Mouse (Mus musculus) heart, embryonic 10.5 days (tissue): Measurements from ENCODE around the gene Ttc28. TPM values are rescaled to one million over a fixed set of nuclear protein-coding genes. Genes with fewer than 3 reads are reported as not detected.

Experiments
- DNase-seq: peaks from one replicate; pipeline ENCODE4 v3.0.0-alpha.2; 2017; ENCODE audit warnings: low spot score
- H3K27ac ChIP-seq: fragments of 300-500 bp; sonication (generic); 2 replicates; pipeline ENCODE4 v1.5.1; 2016; ENCODE audit warnings: mild to moderate bottlenecking
- H3K27me3 ChIP-seq: fragments of 300-500 bp; sonication (generic); 2 replicates; pipeline ENCODE4 v1.6.1; 2016; ENCODE audit warnings: mild to moderate bottlenecking; ENCODE audit not compliant: poor library complexity, insufficient read depth, severe bottlenecking
- H3K36me3 ChIP-seq: fragments of 300-500 bp; sonication (generic); 2 replicates; pipeline ENCODE4 v1.6.1; 2016; ENCODE audit warnings: mild to moderate bottlenecking, moderate library complexity
- H3K4me1 ChIP-seq: fragments of 300-500 bp; sonication (generic); 2 replicates; pipeline ENCODE4 v1.6.1; 2016; ENCODE audit warnings: mild to moderate bottlenecking
- H3K4me3 ChIP-seq: fragments of 300-500 bp; sonication (generic); 2 replicates; pipeline ENCODE4 v1.5.1; 2016; ENCODE audit warnings: mild to moderate bottlenecking, moderate library complexity
- H3K9me3 ChIP-seq: fragments of 300-500 bp; sonication (generic); 2 replicates; pipeline ENCODE4 v1.6.1; 2016; ENCODE audit warnings: mild to moderate bottlenecking, moderate library complexity
- WGBS: fragments of 180-500 bp; shearing (Covaris S2); methylation state at CpG from one replicate; pipeline ENCODE4 v1.1.7; 2016; 5-methylcytosine and 5-hydroxymethylcytosine counted together
- polyA plus RNA-seq: library from polyadenylated mRNA; unstranded; fragments of >200 nt; fragmentation: Nextera tagmentation; extraction: Ambion mirVana; gene quantifications from 2 replicates; pipeline ENCODE4 v1.2.1, GENCODE M21; 2016

The Ttc28 gene
- polyA plus RNA-seq, 1 experiment from 2014 or later, result 10.9 TPM

- no peak for DNase-seq
- peaks cover 20% of the 10 kb centered on the region; the same call in 1 of the 2 replicates for H3K27me3 ChIP-seq
- H3K9me3 ChIP-seq, result no peaks in the 10 kb centered on the region
- no peaks in the 10 kb centered on the region for H3K36me3 ChIP-seq
- WGBS, result 75% methylated on average over 11 of the region's 11 CpGs
- peaks cover 42% of the 10 kb centered on the region for H3K4me1 ChIP-seq
- H3K4me3 ChIP-seq, result no peak overlapping the region
- no peak overlapping the region for H3K27ac ChIP-seq
These were observed 336.1 kb downstream of the Ttc28 start for GRCm38 (mm10) chr5:111215722-111216121.

GRCm38 (mm10) chr5:111216166-111216565, 336.6 kb downstream of the Ttc28 start:
- Histone ChIP-seq H3K27ac (no peak overlapping the region), H3K4me1 (peaks cover 46% of the 10 kb centered on the region), H3K4me3 (no peak overlapping the region), H3K27me3 (peaks cover 22% of the 10 kb centered on the region; the same call in 1 of the 2 replicates), H3K9me3 (no peaks in the 10 kb centered on the region), H3K36me3 (no peaks in the 10 kb centered on the region)
- DNase-seq, result no peak
- 84% methylated on average over 9 of the region's 9 CpGs for WGBS

GRCm38 (mm10) chr5:111217447-111218110, 338.0 kb downstream of the Ttc28 start:
- Histone ChIP-seq H3K27ac (peak overlapping the region; percentile 62), H3K27me3 (0 out of 2 replicates have a peak, but pooled peaks cover 18% of the 10 kb centered on the region), H3K9me3 (no peaks in the 10 kb centered on the region), H3K36me3 (no peaks in the 10 kb centered on the region), H3K4me3 (no peak overlapping the region), H3K4me1 (peaks cover 48% of the 10 kb centered on the region)
- 54% methylated on average over 18 of the region's 18 CpGs for WGBS
- no peak for DNase-seq

GRCm38 (mm10) chr5:111218111-111218891, 338.7 kb downstream of the Ttc28 start:
- Histone ChIP-seq H3K4me1 (peaks cover 52% of the 10 kb centered on the region), H3K36me3 (peaks cover 4% of the 10 kb centered on the region), H3K9me3 (no peaks in the 10 kb centered on the region), H3K27me3 (0 out of 2 replicates have a peak, but pooled peaks cover 16% of the 10 kb centered on the region), H3K4me3 (no peak overlapping the region), H3K27ac (0 out of 2 replicates have a peak overlapping the region, but pooled peaks have one; percentile 7)
- DNase-seq, result no peak
- 57% methylated on average over 6 of the region's 6 CpGs for WGBS

GRCm38 (mm10) chr5:111218998-111219397, 339.4 kb downstream of the Ttc28 start:
- H3K4me1 ChIP-seq, result peaks cover 47% of the 10 kb centered on the region
- WGBS, result 85% methylated on average over 5 of the region's 5 CpGs
- DNase-seq, result no peak
- 0 out of 2 replicates have a peak overlapping the region, but pooled peaks have one; percentile 14 for H3K27ac ChIP-seq
- no peaks in the 10 kb centered on the region for H3K9me3 ChIP-seq
- H3K4me3 ChIP-seq, result no peak overlapping the region
- peaks cover 11% of the 10 kb centered on the region for H3K36me3 ChIP-seq
- peaks cover 15% of the 10 kb centered on the region; the same call in 1 of the 2 replicates for H3K27me3 ChIP-seq

- DNase-seq, result no peak
- no peak overlapping the region for H3K4me3 ChIP-seq
- no peaks in the 10 kb centered on the region for H3K9me3 ChIP-seq
- peaks cover 49% of the 10 kb centered on the region for H3K4me1 ChIP-seq
- peak overlapping the region; percentile 65 for H3K27ac ChIP-seq
- WGBS, result 52% methylated on average over 16 of the region's 16 CpGs
- peaks cover 16% of the 10 kb centered on the region; the same call in 1 of the 2 replicates for H3K27me3 ChIP-seq
- H3K36me3 ChIP-seq, result peaks cover 23% of the 10 kb centered on the region
These were observed 341.2 kb downstream of the Ttc28 start for GRCm38 (mm10) chr5:111220679-111221380.

- 47% methylated on average over 11 of the region's 11 CpGs for WGBS
- H3K4me1 ChIP-seq, result peaks cover 54% of the 10 kb centered on the region
- DNase-seq, result no peak
These were observed 343.2 kb downstream of the Ttc28 start for GRCm38 (mm10) chr5:111222820-111223219.

GRCm38 (mm10) chr5:111225306-111225705, 345.7 kb downstream of the Ttc28 start:
- DNase-seq, result no peak
- 0 out of 2 replicates have a peak overlapping the region, but pooled peaks have one; percentile 36 for H3K27ac ChIP-seq
- 73% methylated on average over 11 of the region's 11 CpGs for WGBS
- H3K4me1 ChIP-seq, result peaks cover 67% of the 10 kb centered on the region
- H3K4me3 ChIP-seq, result no peak overlapping the region
- peaks cover 30% of the 10 kb centered on the region for H3K36me3 ChIP-seq
- H3K9me3 ChIP-seq, result no peaks in the 10 kb centered on the region
- peaks cover 16% of the 10 kb centered on the region; the same call in 1 of the 2 replicates for H3K27me3 ChIP-seq

More at GRCm38 (mm10) chr5:111222820-111223219, 343.2 kb downstream of the Ttc28 start:
- Histone ChIP-seq H3K36me3 (peaks cover 30% of the 10 kb centered on the region), H3K9me3 (no peaks in the 10 kb centered on the region), H3K27ac (no peak overlapping the region), H3K4me3 (no peak overlapping the region), H3K27me3 (peaks cover 16% of the 10 kb centered on the region; the same call in 1 of the 2 replicates)

- Histone ChIP-seq H3K4me3 (no peak overlapping the region), H3K27ac (peak overlapping the region; percentile 80; the same call in 1 of the 2 replicates), H3K36me3 (peaks cover 35% of the 10 kb centered on the region)
These were observed 346.9 kb downstream of the Ttc28 start for GRCm38 (mm10) chr5:111226486-111226885.

GRCm38 (mm10) chr5:111227850-111228249, 348.2 kb downstream of the Ttc28 start:
- no peaks in the 10 kb centered on the region for H3K9me3 ChIP-seq
- no peak overlapping the region for H3K4me3 ChIP-seq
- peaks cover 29% of the 10 kb centered on the region; the same call in 1 of the 2 replicates for H3K27me3 ChIP-seq
- peak overlapping the region; percentile 80 for H3K27ac ChIP-seq
- 30% methylated on average over 5 of the region's 5 CpGs for WGBS
- DNase-seq, result no peak
- peaks cover 40% of the 10 kb centered on the region for H3K36me3 ChIP-seq
- H3K4me1 ChIP-seq, result peaks cover 68% of the 10 kb centered on the region

More at GRCm38 (mm10) chr5:111226486-111226885, 346.9 kb downstream of the Ttc28 start:
- peaks cover 15% of the 10 kb centered on the region; the same call in 1 of the 2 replicates for H3K27me3 ChIP-seq
- no peak for DNase-seq
- H3K4me1 ChIP-seq, result peaks cover 67% of the 10 kb centered on the region
- 85% methylated on average over 10 of the region's 10 CpGs for WGBS
- H3K9me3 ChIP-seq, result no peaks in the 10 kb centered on the region

GRCm38 (mm10) chr5:111228302-111229040, 348.9 kb downstream of the Ttc28 start:
- Histone ChIP-seq H3K36me3 (peaks cover 35% of the 10 kb centered on the region), H3K4me3 (0 out of 2 replicates have a peak overlapping the region, but pooled peaks have one; percentile 12), H3K9me3 (no peaks in the 10 kb centered on the region), H3K4me1 (peaks cover 71% of the 10 kb centered on the region), H3K27ac (peak overlapping the region; percentile 80), H3K27me3 (peaks cover 34% of the 10 kb centered on the region; the same call in 1 of the 2 replicates)
- DNase-seq, result peak; percentile 88
- WGBS, result 30% methylated on average over 14 of the region's 14 CpGs

- DNase-seq, result no peak
- Histone ChIP-seq H3K4me3 (0 out of 2 replicates have a peak overlapping the region, but pooled peaks have one; percentile 12), H3K27me3 (peaks cover 29% of the 10 kb centered on the region; the same call in 1 of the 2 replicates), H3K27ac (peak overlapping the region; percentile 80; the same call in 1 of the 2 replicates), H3K9me3 (no peaks in the 10 kb centered on the region), H3K36me3 (peaks cover 29% of the 10 kb centered on the region), H3K4me1 (peaks cover 71% of the 10 kb centered on the region)
- 61% methylated on average over 12 of the region's 12 CpGs for WGBS
These were observed 349.4 kb downstream of the Ttc28 start for GRCm38 (mm10) chr5:111229041-111229394.
